Mouse (Mus musculus) stomach, postnatal 0 days (tissue): ENCODE results near the gene Alox15.
"Not testable (repeated sequence)": the region's sequence is repeated elsewhere in the genome, so short reads cannot be mapped to it uniquely, and the experiment has no call there.

Experiments
- CTCF ChIP-seq: IDR thresholded peaks from 2 replicates; pipeline ENCODE4 v1.5.1; 2016; ENCODE audit warnings: antibody characterized with exemption, low read depth, mild to moderate bottlenecking, moderate library complexity
- EP300 ChIP-seq: optimal IDR thresholded peaks from 2 replicates; pipeline ENCODE3; 2016; ENCODE audit warnings: antibody characterized with exemption

DNA sequence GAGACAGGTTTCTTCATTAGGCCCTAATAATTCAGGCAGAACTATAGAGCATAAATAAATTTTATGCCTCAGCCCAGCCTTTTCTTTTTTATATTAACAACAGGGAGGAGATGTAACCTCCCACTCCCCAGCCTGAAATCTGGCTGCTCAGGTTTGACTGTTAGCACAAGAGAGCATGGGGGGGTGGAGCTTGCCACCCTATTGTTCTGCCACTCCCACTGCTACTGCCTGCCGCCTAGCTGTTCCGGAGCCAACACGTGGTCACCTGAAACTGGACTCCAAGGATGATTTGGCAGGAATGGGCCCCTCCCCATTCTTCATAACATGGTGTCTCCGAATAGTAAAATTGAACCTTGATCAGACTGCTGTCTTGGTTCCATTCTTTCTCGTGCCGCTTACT, 15.9 kb upstream of the Alox15 start:
- not testable (repeated sequence) for TF ChIP-seq CTCF, EP300
